Mouse (Mus musculus) cerebellum, postnatal 4 days (tissue): ENCODE measurements around the gene Ifi44.

Source experiments
- DNase-seq, 2 experiments: peaks; one replicate each; pipeline ENCODE4 v3.0.0; 2022; ENCODE audit warnings: low spot score in 2 of 2, mixed read lengths in 1 of 2

Gene Ifi44

DNA sequence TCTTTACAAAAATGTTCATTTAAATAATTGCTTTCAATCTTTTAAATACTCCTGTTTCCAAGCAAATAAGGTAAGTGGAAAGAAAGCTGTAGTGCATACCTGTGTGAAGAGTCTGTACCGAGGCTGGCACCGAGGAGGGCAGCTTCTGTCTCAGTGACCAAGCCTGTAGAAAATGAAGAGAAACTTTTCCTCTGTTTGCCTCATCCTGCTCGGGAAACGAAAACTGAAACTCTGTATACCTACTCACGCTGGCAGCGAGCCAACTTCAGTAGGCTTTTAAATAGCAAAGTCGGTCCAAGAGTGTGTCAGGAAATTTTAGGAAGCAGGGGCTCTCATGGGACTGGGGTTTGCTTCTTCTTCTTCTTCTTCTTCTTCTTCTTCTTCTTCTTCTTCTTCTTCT lies at the start of gene Ifi44:
Gene Ifi44 (minus strand): TSS at position 224 of the 400 bp plus-strand sequence.
- no peak for DNase-seq

DNA sequence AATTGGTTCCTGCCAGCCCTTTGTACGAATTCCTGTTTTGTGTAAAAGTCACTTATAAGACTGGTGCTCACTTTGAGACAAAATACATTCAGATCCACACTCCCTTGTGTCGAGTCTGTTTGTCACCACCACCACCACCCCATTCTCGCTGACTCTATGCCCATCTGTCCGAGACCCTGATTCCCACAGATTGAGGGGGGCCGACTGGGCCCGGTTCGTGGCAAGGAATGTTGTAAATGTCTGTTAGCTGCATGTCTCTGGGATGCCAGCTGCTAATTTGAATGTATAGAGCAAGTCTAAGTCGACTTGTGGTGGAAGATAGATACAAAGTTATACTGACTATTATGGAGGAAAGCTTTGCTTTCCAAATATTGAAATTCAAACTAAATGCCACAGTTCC lies 38.9 kb upstream of the Ifi44 start:
- no peak for DNase-seq

DNA sequence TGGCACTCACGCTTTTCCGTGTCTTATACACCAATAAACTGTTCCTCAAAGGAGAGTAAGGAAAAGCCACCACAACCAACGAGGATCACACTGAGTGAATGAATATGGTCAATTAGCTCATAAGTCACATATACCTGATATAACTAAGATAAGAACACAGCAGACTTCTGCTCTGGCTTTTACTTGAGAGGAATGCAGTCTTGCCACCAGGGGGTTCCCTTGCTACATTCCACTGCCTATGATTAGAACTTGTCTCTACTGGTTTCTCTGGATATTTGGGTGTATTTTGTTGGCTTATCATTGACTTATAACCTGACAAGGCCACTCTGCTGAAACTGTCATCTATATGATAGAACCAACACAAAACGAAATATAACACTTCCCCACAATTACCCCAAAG lies 25.3 kb upstream of the Ifi44 start:
- no peak for DNase-seq

DNA sequence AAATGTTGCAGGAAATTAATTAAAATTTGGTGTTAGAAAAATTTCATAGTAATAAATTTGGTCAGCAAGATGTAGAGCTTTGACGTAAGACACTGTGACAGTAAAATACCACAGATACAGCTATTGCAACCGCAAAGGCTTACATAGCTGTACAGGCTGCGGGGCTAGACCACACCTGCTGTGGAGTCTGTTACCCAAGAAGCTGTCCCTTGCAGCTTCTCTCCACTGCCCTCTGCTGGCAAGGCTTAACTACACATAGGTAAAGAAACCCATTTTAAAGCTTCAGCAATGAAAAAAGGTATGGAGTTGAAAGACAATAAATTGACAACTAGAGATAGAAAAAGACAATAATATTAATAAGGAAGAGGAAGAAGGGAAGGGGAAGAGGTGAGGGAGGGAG lies 21.3 kb upstream of the Ifi44 start:
- DNase-seq, result peak in 1 of 2 experiments; percentile 16

DNA sequence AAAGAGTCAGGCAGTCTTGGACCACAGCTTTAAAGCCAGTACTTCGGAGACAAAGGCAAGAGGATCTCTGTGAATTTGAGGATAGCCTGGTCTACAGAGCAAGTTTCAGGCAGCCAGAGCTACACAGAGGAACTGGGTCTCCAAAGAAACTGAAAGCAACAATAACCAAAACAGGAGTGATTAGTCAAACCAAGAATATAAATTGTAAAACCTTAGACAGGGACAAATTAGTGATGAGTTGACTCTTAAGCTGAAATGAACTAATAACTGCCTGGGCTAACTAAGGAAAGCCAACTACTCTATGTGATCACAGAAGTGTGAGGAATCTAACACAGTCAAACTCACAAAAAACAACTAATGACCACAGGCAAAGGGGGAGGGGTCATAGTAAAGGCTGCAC lies 1.2 kb downstream of the Ifi44 start:
- DNase-seq, result no peak

DNA sequence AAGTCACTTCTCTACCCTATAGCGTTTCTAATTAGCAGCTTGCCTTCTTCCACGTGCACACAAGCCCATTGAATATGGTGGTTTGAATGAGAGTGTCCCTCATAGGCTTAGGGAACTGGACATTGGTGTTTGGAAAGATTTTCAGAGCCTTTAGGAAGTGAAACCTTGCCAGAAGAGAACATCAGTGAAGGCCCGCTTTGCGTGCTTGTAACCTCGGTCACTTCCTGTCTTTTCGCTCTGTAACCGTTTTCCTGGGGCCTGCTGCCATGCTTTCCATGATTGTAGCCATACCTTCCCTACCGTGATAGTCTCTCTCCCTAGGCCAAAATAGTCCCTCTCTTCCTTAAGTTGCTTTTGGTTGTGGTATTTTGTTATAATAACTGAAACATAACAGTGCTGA lies 3.7 kb downstream of the Ifi44 start:
- DNase-seq, result no peak

DNA sequence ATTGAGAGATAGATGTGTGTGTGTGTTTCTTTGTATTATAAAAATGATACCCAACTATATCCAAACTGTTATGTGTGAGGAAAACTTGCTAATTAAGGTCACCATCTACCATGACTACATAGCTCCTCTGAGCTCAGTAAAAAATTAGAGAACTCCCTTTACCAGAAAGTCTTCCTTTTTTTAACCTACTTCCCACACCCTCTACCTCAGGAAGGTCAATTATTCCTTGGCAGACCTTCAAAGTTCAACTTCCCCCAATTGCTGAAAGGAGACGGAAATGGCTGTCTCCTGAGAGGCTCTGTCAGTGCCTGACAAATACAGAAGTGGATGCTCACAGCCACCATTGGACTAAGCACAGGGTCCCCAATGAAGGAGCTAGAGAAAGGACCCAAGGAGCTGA lies 7.5 kb downstream of the Ifi44 start:
- no peak for DNase-seq

DNA sequence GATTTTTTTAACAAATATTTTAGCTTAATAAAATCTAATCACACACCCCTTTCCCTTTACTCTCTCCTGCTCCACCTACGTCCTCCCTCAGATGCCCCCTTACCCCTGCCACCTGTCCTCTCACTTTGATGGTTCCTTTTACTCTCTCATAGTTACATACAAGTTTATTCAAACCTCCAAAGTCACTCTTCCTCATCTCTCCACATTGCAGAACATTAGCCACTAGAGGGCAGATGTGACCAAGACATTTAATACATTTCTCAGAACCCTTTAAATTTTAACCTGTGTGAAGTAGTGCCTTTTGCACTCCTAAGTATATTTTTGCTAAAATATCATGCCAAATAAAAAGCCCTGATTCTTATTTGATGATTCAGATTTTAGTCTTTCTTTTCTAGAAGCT lies 33.5 kb downstream of the Ifi44 start:
- DNase-seq, result peak in 1 of 2 experiments; percentile 7

DNA sequence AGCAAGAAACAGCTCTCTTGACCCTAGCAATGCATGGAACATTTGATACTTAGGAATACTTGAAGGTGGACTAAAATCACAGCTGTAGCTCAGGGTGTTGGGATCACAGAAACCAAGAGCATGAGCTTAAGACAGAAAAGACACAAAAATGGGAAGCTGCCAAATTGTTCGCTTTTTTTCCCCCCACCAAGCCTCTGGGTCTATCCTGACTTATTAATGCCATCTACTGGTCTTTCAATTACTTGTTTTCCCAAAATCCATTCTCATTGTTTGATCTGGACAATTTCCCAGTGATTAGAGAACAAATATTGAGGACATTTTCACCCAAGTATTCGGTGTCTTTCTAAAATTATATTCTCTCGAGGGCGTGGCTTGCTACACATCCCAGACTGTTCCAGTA lies 42.4 kb downstream of the Ifi44 start:
- DNase-seq, result no peak
